Mouse (Mus musculus) heart, postnatal 36 days (tissue): ENCODE data around the gene Ecsit. TPM values are rescaled to one million over a fixed set of nuclear protein-coding genes. Genes with fewer than 3 reads are reported as not detected.
A peak's percentile ranks its signal among the peaks of the same experiment; 100 is the strongest.

Experiments used
- DNase-seq, 2 experiments: peaks; one replicate each; pipeline ENCODE4 v3.0.0; 2021 to 2022
- intact Hi-C: fragments of 180-260 bp; cut with DNase I; formaldehyde crosslinking; loops from one replicate; pipeline ENCODE4 v1.15.1; 2025
- total RNA-seq, 2 experiments: library from RNA; stranded (reverse); gene quantifications; 2 replicates each; pipeline ENCODE4 v1.2.3; 2021

Ecsit gene
- total RNA-seq, result 100 to 1,000 TPM; 103 to 106 TPM

DNA sequence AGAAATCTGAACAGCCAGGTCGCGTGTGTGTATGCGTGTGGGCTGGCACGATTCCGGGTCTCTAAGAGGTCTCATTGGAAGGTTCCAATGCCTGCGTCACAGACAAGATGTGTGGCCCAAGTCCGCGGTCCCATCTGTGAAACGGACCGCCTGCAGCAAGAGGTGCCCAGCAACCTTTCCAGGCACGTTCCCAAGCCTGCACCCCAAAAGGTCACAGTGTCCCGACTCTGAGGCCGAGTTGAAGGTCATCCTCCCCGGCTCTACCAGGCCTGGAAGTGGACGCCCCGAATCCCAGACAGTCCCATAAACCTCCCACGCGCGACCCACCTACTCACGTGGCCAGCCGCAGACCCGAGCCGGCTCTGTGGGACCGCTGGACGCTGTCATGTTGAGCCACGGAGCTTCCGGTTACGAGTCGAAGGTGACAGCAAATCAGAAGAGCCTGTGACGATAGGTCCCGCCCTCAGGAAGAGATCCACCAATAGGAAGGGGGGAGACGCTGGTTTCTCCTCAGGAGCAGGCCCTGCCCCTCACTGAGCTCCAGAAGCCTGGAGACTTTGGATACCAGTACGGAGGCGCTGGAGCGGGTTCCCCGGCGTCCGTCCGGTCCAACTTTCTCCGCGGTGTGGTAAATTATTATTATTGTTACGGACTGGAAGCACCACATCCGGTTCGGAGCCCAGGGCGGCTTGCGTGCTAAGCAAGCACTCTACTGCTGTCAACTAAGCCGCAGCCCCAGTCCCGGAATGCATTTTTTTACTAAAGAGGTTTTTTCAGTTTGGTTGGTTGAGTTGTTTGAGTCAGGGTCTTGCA, at the start of gene Ecsit:
TSS of gene Ecsit (minus strand) at position 417 of the 813 bp plus-strand sequence.
- intact Hi-C loops, result loop anchor here (2.0 to 10.0 kb wide), 3 partner anchors 14 to 140 kb away; partner anchors contain the start of genes Elof1, Gm49318, Zfp653 and Zfp809
- DNase-seq, result peak; percentile 90 to 91

DNA sequence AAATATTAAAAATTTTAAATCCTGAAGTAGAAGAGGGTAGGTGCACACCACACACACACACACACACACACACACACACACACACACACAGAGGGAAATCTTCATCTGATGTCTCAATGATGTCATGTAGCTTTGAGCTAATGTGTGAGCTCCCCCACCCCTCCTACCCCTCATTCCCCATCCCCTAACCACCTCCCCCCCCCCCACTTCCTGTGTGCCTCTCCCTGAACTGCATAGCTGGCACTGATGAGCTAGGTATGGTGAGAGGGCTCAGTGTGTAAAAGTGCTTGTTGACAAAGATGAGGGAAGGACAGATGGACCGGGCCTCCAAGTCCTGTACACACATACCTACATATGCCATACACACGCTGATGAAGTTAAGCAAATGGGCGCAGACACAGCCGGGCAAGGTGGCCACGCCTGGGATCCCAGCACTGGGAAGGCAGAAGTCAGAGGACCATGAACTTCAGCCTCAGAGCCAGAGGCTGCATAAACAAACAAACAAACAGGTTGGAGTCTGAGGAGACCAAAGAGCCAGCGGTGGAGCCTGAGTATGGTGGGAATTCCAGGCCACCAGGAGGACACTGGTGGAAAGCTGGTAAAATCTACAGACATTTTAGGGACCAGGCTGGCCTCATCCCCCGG, 49.1 kb upstream of the Ecsit start:
- DNase-seq, result no peak
- intact Hi-C loops, result no loop called here

GRCm38 (mm10) chr9:22132220-22132619, 47.0 kb upstream of the Ecsit start:
- DNase-seq, result no peak

DNA sequence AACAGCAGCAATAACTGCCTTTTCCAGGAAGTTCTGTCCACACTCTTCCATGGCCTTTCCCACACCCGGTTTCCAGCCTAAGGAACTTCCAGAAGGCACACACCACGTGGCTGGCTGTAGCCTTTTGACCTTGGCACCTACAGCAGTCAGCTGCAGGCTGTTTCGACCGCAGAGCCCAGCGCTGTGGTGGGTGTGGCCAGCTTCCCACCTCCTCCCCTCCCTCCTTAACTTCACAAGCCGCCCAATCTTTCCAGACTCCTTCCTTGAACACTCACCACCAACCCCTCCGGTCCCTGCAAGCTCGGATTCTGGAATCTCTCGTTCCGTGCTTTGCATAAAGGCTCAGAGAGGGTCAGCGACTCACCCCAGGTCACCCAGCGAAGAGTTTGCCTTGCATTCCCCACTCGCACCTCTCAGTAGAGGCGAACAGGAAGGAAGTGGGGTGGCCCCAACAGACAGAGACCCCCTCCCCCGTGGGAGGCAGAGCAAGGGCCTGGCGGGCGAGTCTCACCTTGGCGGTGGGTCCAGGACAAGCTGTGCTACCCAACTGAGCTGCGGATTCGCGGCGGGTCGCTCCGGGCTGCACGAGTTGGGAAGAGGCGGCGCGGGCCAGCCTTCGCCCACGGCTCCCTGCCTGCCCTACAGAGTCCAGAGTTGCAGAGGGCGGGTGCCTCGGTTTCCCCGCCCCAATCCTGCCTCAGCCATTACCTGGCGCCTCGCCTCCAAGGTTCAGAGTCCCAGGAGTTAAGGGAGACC, 46.2 kb upstream of the Ecsit start:
- intact Hi-C loops, result no loop called here
- DNase-seq, result peak; percentile 26 to 36

More at GRCm38 (mm10) chr9:22132220-22132619, 47.0 kb upstream of the Ecsit start:
- intact Hi-C loops, result no loop called here

DNA sequence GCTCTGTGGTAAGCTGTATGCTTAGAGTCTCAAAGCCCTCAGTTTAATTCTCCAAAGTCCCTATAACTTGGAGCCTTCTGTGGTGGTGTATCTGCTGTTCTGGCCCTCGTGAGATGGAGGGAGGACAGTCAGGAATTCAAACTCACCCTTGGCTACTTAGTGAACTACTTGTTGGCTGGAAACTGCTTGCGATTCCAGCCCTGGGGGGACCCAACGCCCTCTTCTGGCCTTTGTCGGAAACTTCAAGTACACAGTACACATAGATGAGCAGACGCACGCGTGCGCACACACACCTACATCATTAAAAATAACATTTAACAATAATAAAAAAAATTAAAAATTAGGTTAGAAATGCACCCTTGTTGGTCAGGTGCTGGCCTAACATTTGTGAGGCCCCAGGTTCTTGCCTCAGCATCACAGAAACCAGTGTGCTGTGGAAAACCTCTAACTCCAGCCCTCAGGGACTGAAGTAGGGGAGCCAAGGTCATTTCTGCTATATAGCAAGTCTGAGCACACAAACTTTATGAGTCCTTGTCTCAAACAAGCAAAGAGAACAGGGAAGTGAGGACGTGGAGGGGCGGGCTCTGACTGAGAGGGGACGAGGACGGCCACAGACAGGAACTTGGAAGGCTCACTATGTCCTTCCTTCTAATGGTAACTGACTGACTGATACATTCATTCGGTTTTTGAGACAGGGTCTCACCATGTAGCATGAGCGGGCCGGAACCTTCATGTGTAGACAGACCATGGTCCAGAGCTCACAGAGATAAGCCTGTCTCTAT, 40.2 kb upstream of the Ecsit start:
- peak in 1 of 2 experiments; percentile 17 for DNase-seq
- intact Hi-C loops, result no loop called here

DNA sequence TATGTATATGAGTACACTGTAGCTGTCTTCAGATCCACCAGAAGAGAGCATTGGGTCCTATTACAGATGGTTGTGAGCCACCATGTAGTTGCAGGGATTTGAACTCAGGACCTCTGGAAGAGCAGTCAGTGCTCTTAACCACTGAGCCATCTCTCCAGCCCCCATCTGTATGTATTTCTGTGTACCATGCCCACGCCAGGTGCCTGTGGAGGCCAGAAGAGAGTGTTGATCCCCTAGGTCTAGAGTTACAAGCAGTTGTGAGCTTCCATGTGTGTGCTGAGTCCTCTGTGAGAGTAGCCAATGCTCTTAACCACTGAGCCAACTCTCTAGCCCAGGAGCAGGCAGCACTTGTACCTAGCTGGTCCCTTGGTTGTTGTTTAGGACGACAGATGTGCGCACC, 38.9 kb upstream of the Ecsit start:
- intact Hi-C loops, result no loop called here
- DNase-seq, result no peak

GRCm38 (mm10) chr9:22123069-22123609, 37.9 kb upstream of the Ecsit start:
- intact Hi-C loops, result loop anchor here (1.0 kb wide), 1 partner anchor 127 kb away; no protein-coding TSS in a partner anchor
- no peak for DNase-seq

DNA sequence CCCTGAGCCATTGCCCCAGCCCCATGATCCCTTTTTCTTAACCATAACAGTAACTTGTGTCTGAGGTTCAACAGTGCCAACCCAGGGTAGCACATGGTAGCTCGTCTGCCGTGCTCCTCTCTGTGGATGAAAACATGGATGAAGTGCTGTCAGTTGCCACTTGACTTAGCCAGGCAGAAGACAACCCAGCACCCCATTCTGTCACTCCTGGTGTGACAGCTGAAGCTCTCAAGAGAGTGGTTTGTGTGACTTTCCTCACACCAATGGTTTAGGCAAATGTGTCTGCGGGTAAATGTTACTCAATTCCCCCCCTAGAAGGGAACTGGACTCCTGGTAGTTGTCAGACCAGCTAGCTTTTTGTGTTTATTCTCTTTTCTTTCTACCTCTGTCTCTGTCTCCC, 36.8 kb upstream of the Ecsit start:
- DNase-seq, result no peak
- intact Hi-C loops, result no loop called here

- intact Hi-C loops, result no loop called here
- no peak for DNase-seq
These were observed 36.3 kb upstream of the Ecsit start for GRCm38 (mm10) chr9:22121545-22121944.

DNA sequence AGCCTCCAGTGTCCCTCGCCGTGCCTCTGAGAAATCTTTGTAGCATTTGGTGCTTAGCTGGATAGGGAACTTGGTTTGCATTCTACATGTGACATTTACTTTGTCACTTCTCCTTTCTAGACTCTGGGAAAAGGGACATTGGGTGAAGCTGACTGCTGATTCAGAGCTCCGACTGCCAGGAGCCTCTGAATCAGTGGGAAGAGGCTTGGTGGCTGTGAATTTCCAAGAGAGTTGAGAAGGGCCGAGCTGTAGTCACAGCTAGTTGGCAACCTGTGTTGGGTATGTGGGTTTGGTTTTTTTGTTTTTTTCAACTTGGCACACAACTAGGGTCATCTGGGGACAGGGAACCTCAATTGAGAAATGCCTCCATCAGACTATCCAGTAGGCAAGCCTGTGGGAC, 34.3 kb upstream of the Ecsit start:
- no peak for DNase-seq
- intact Hi-C loops, result loop anchor here (2.0 kb wide), 1 partner anchor 17 kb away; no protein-coding TSS in a partner anchor

GRCm38 (mm10) chr9:22117754-22118456, 32.7 kb upstream of the Ecsit start:
- peak; percentile 34 to 37 for DNase-seq
- intact Hi-C loops, result loop anchor here (2.0 kb wide), 2 partner anchors 19 to 33 kb away; partner anchors contain the start of gene Ecsit

DNA sequence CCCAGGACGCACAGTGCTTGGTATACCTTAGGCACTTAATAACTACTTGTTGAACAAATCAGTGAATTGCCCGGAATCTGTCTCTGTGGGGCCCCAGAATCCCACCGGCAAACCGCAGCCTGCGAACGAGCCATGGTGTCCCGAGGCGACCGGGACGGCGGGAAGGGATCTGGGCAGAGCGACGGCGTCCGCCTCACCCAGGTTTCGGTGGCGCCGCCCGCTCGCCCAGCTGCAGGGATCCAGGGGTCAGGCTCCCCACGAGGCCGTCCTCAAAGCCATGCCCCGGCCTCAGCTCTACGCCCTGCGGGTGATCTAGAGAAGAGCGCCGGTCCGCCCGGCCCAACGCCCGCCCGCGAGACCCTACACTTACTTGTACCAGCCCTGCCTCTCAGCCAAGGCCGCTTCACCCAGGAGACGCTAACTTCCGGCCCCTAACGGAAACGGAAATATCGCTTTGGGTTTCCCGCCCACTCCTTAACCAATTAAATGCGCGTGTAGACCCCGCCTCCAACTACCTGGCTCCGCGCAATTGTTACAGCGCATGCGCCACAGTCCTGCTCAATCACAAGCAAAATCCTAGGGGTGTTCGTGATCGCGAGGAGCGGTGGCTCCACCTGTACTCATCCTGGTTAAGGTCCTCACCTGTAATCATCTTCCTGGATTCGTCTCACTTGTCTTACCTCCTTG, 31.6 kb upstream of the Ecsit start, which contains the start of gene Elof1:
TSS of gene Elof1 (minus strand) at position 433 of the 687 bp plus-strand sequence.
- peak; percentile 90 for DNase-seq
- intact Hi-C loops, result loop anchor here (2.0 kb wide), 1 partner anchor 32 kb away; the partner anchor contains the start of gene Ecsit

- DNase-seq, result no peak
- intact Hi-C loops, result loop anchor here (2.0 kb wide), 1 partner anchor 31 kb away; the partner anchor contains the start of gene Ecsit
These were observed 30.8 kb upstream of the Ecsit start for GRCm38 (mm10) chr9:22116086-22116485.

GRCm38 (mm10) chr9:22115635-22116034, 30.4 kb upstream of the Ecsit start:
- DNase-seq, result no peak
- intact Hi-C loops, result loop anchor here (2.0 kb wide), 1 partner anchor 31 kb away; the partner anchor contains the start of gene Ecsit

GRCm38 (mm10) chr9:22108194-22108593, 23.0 kb upstream of the Ecsit start:
- intact Hi-C loops, result no loop called here
- DNase-seq, result no peak

DNA sequence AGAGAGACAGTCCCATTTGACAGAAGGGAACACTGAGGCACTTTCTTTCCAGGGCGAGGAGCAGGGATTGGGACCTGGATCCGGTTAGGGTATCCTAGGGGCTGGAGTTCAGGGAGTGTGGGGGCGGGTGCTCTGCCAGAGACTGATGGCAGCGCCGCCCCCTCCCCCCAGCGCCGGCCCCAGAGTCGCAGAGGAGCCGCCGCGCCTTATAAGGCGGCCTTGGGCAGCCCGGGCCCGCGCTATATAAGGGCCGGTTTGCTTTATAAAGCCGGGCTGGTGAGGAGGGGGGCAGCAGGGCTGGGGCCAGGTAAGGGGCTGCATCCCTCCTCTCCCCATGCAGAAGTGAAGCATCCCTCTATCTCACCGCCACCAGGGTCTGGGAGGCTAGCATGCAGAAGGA, 14.7 kb upstream of the Ecsit start:
- DNase-seq, result no peak
- intact Hi-C loops, result loop anchor here (2.0 kb wide), 1 partner anchor 43 kb away; no protein-coding TSS in a partner anchor

DNA sequence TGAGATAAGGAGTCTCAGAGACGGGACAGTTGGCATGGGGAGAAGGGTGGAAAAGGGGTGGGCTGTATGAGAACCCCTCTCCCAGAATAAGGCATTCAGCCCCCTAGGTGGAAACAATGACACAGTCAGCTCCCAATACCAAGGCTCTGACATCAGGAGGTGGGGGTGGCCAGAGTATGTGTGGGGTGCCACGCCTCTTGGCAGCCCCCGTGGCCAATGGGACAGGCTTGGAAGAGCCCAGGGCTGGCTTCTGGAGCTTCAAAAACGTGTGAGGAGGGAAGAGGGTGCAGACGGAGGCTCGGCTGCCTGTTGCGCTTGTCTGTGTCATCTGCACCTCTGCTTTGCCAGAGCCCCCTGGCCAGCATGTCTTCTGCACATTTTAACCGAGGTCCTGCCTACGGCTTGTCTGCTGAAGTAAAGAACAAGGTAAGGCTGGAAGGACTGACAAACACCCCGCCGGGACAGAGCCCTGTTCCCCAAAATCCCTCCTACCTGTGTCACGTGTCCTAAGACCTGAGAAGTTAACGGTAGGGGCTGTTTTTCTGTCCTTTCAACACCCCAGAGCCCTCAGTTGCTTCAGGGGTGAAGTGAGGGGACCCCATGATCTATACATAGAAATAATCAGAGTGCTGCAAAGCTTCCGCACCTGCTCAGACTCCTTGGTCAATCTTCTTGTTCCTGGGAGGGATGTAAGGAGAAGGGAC, 13.9 kb upstream of the Ecsit start, which contains the start of gene Cnn1:
TSS of gene Cnn1 (plus strand) at position 224 of the 704 bp plus-strand sequence.
- intact Hi-C loops, result loop anchor here (2.0 kb wide), 1 partner anchor 44 kb away; no protein-coding TSS in a partner anchor
- peak in 1 of 2 experiments; percentile 15 for DNase-seq
